Mouse (Mus musculus) kidney, postnatal 14 days (tissue): ENCODE results near the gene Upk2.
"Not testable (repeated sequence)": the region's sequence is repeated elsewhere in the genome, so short reads cannot be mapped to it uniquely, and the experiment has no call there.

Source experiments
- DNase-seq: peaks from one replicate; pipeline ENCODE4 v3.0.0; 2022; ENCODE audit warnings: mixed read lengths

The Upk2 gene

GRCm38 (mm10) chr9:44461950-44462349, 7.2 kb upstream of the Upk2 start:
- DNase-seq = no peak

GRCm38 (mm10) chr9:44457035-44457742, 2.4 kb upstream of the Upk2 start:
- DNase-seq = no peak

GRCm38 (mm10) chr9:44454132-44454890, 465 bp downstream of the Upk2 start:
- DNase-seq = peak; percentile 87

- no peak for DNase-seq
Observed at GRCm38 (mm10) chr9:44450387-44450786, 4.4 kb downstream of the Upk2 start.

GRCm38 (mm10) chr9:44444402-44445025, 10.3 kb downstream of the Upk2 start:
- not testable (repeated sequence) for DNase-seq

GRCm38 (mm10) chr9:44440961-44441360, 13.8 kb downstream of the Upk2 start, which contains the start of gene Foxr1:
Foxr1 (minus strand) TSS chr9:44441136.
- no peak for DNase-seq

- DNase-seq = no peak
Observed at GRCm38 (mm10) chr9:44435747-44436146, 19.0 kb downstream of the Upk2 start.

- no peak for DNase-seq
Observed at GRCm38 (mm10) chr9:44432577-44433185, 22.1 kb downstream of the Upk2 start.

- DNase-seq = no peak
Observed at GRCm38 (mm10) chr9:44423576-44423975, 31.2 kb downstream of the Upk2 start.

- DNase-seq = no peak
Observed at GRCm38 (mm10) chr9:44420280-44420898, 34.4 kb downstream of the Upk2 start.

- DNase-seq = not testable (repeated sequence)
Observed at GRCm38 (mm10) chr9:44419730-44420129, 35.0 kb downstream of the Upk2 start.

GRCm38 (mm10) chr9:44418519-44419385, 36.0 kb downstream of the Upk2 start, which contains the start of gene Ccdc84:
Ccdc84 (minus strand) TSS chr9:44418569.
- DNase-seq = no peak

GRCm38 (mm10) chr9:44417892-44418363, 36.8 kb downstream of the Upk2 start:
- peak; percentile 96 for DNase-seq

- no peak for DNase-seq
Observed at GRCm38 (mm10) chr9:44417156-44417891, 37.5 kb downstream of the Upk2 start.

- no peak for DNase-seq
Observed at GRCm38 (mm10) chr9:44412781-44413180, 42.0 kb downstream of the Upk2 start.

- no peak for DNase-seq
Observed at GRCm38 (mm10) chr9:44412306-44412705, 42.5 kb downstream of the Upk2 start.

GRCm38 (mm10) chr9:44411601-44412130, 43.1 kb downstream of the Upk2 start:
- DNase-seq = no peak

GRCm38 (mm10) chr9:44410647-44411336, 44.0 kb downstream of the Upk2 start:
- no peak for DNase-seq

GRCm38 (mm10) chr9:44408693-44409092, 46.1 kb downstream of the Upk2 start:
- DNase-seq = not testable (repeated sequence)

GRCm38 (mm10) chr9:44407752-44408097, 47.1 kb downstream of the Upk2 start:
- no peak for DNase-seq
